In genomic region chr12:110454223-110454622, GRCm38 (mm10) we compare ENCODE assay signal across 8 mouse cellular contexts. TPM values are rescaled to one million over a fixed set of nuclear protein-coding genes. Genes with fewer than 3 reads are reported as not detected.
A peak's percentile ranks its signal among the peaks of the same experiment; 100 is the strongest.
DNase-seq lines count a peak whose midpoint lies in the region; ATAC-seq and TF ChIP-seq lines count a peak whose summit lies in the region.

No protein-coding gene starts in this region.

- ATAC-seq in heart, embryonic 11.5 days (replicated peaks; ENCODE audit: insufficient number of reproducible peaks, low FRiP score, low TSS enrichment), result no peak
- peak; percentile 59 for ATAC-seq in forebrain, postnatal 0 days
- peak; percentile 57; the same call in 1 of the 2 replicates for ATAC-seq in hindbrain, embryonic 14.5 days (ENCODE audit: low FRiP score)

- peak; percentile 70 to 88 for DNase-seq in heart, adult 18-20 months
- peak; percentile 78 for DNase-seq in c-Kit-positive CD71-negative TER-119-negative erythroid progenitor cells, embryonic 14.5 days (ENCODE audit: low read depth)
- peak; percentile 68 for DNase-seq in forebrain, postnatal 0 days
- DNase-seq in hindbrain, embryonic 14.5 days (ENCODE audit: low spot score), result peak; percentile 72
- peak; percentile 50 to 66 for DNase-seq in left cerebral cortex, postnatal 36 days (ENCODE audit: low spot score in 2 of 2)
- DNase-seq in monocyte, adult 2 months (ENCODE audit: low read depth in 1 of 2, low spot score in 2 of 2), result peak; percentile 38 to 68
- DNase-seq in splenic B cell, adult 2 months (ENCODE audit: low read depth, low spot score), result peak; percentile 77

- TF ChIP-seq CTCF in forebrain, postnatal 0 days (IDR thresholded peaks at IDR 0.05; ENCODE audit: low read depth), result peak; percentile 84

- no peaks in the 10 kb centered on the region for H3K27me3 ChIP-seq in heart, embryonic 11.5 days (ENCODE audit: control insufficient read depth, insufficient read depth, low read length)
- H3K27me3 ChIP-seq in forebrain, postnatal 0 days (ENCODE audit: insufficient read depth, low read length), result no peaks in the 10 kb centered on the region
- no peaks in the 10 kb centered on the region for H3K27me3 ChIP-seq in hindbrain, embryonic 14.5 days (ENCODE audit: control insufficient read depth, insufficient read depth, low read length)
- H3K27me3 ChIP-seq in splenic B cell, adult 2 months (ENCODE audit: control insufficient read depth, insufficient read depth, low read length, poor library complexity, severe bottlenecking), result no peaks in the 10 kb centered on the region

- H3K4me2 ChIP-seq in heart, embryonic 11.5 days, result no peak overlapping the region
- H3K4me2 ChIP-seq in forebrain, postnatal 0 days (ENCODE audit: low read depth), result no peak overlapping the region
- H3K4me2 ChIP-seq in hindbrain, embryonic 14.5 days (replicated peaks), result no peak overlapping the region

- no peaks in the 10 kb centered on the region for H3K9me3 ChIP-seq in heart, embryonic 11.5 days (replicated peaks; ENCODE audit: control insufficient read depth, low read length)
- no peaks in the 10 kb centered on the region for H3K9me3 ChIP-seq in forebrain, postnatal 0 days (ENCODE audit: low read length)
- no peaks in the 10 kb centered on the region for H3K9me3 ChIP-seq in hindbrain, embryonic 14.5 days (ENCODE audit: control insufficient read depth, low read length)

- H3K9ac ChIP-seq in heart, embryonic 11.5 days (ENCODE audit: low read depth, low read length), result no peak overlapping the region
- no peak overlapping the region for H3K9ac ChIP-seq in forebrain, postnatal 0 days
- no peak overlapping the region for H3K9ac ChIP-seq in hindbrain, embryonic 14.5 days

- 0 out of 2 replicates have a peak, but pooled peaks cover 4% of the 10 kb centered on the region for H3K4me1 ChIP-seq in heart, embryonic 11.5 days (ENCODE audit: control insufficient read depth, insufficient read depth, low read length)
- no peaks in the 10 kb centered on the region for H3K4me1 ChIP-seq in forebrain, postnatal 0 days (ENCODE audit: insufficient read depth)
- no peaks in the 10 kb centered on the region for H3K4me1 ChIP-seq in hindbrain, embryonic 14.5 days (replicated peaks; ENCODE audit: control insufficient read depth, insufficient read depth, low read length)

- H3K27ac ChIP-seq in heart, embryonic 11.5 days (ENCODE audit: low read depth, low read length), result no peak overlapping the region
- no peak overlapping the region for H3K27ac ChIP-seq in forebrain, postnatal 0 days (ENCODE audit: low read depth, low read length)
- no peak overlapping the region for H3K27ac ChIP-seq in hindbrain, embryonic 14.5 days

- 7% methylated on average over 5 of the region's 5 CpGs for WGBS in heart, embryonic 11.5 days (ENCODE audit: insufficient replicate concordance)
- WGBS in forebrain, postnatal 0 days, result 26% methylated on average over 5 of the region's 5 CpGs
- 19% methylated on average over 5 of the region's 5 CpGs for WGBS in hindbrain, embryonic 14.5 days

- intact Hi-C loops in left cerebral cortex, postnatal 36 days (cut with DNase I), result no loop called here

- H3K4me3 ChIP-seq in heart, embryonic 11.5 days (ENCODE audit: low read depth, low read length), result no peak overlapping the region
- no peak overlapping the region for H3K4me3 ChIP-seq in forebrain, postnatal 0 days (ENCODE audit: low read depth, low read length)
- H3K4me3 ChIP-seq in hindbrain, embryonic 14.5 days (replicated peaks; ENCODE audit: low read length), result no peak overlapping the region

- H3K36me3 ChIP-seq in heart, embryonic 11.5 days (ENCODE audit: control insufficient read depth, insufficient read depth, low read length), result no peaks in the 10 kb centered on the region
- H3K36me3 ChIP-seq in forebrain, postnatal 0 days (ENCODE audit: insufficient read depth), result peaks cover 13% of the 10 kb centered on the region; the same call in 1 of the 2 replicates
- peaks cover 22% of the 10 kb centered on the region for H3K36me3 ChIP-seq in hindbrain, embryonic 14.5 days (replicated peaks; ENCODE audit: control insufficient read depth, insufficient read depth)
- no peaks in the 10 kb centered on the region for H3K36me3 ChIP-seq in splenic B cell, adult 2 months (ENCODE audit: control insufficient read depth, insufficient read depth, low read length, poor library complexity, severe bottlenecking)

RNA-seq across cellular contexts. Expression of gene Ppp2r5c, which starts 7.3 kb away (rescaled TPM):
- 10 to 100 TPM; 91.7 to 91.9 TPM for total RNA-seq in heart, adult 18-20 months (2021)
- 137 and 139 TPM in 2 replicates for polyA plus RNA-seq in heart, embryonic 11.5 days (2014; fragmentation: Nextera tagmentation; extraction: Ambion mirVana)
- 171 and 191 TPM in 2 replicates for total RNA-seq in forebrain, postnatal 0 days (2014; rRNA removed)
- polyA plus RNA-seq in forebrain, postnatal 0 days (2015; fragmentation: Nextera tagmentation; extraction: Ambion mirVana), result 147 and 169 TPM in 2 replicates
- polyA plus RNA-seq in hindbrain, embryonic 14.5 days (2014; fragmentation: Nextera tagmentation; extraction: Ambion mirVana), result 163 TPM in 2 replicates
- 100 to 1,000 TPM; 270 to 283 TPM for total RNA-seq in left cerebral cortex, postnatal 36 days (2021)
